Mouse (Mus musculus) spleen, postnatal 36 days (tissue): ENCODE data around the gene Mvp.

Experiments
- DNase-seq, 2 experiments: peaks; one replicate each; pipeline ENCODE4 v3.0.0; 2022; ENCODE audit warnings: low spot score in 2 of 2, mixed read lengths in 1 of 2

The Mvp gene

DNA sequence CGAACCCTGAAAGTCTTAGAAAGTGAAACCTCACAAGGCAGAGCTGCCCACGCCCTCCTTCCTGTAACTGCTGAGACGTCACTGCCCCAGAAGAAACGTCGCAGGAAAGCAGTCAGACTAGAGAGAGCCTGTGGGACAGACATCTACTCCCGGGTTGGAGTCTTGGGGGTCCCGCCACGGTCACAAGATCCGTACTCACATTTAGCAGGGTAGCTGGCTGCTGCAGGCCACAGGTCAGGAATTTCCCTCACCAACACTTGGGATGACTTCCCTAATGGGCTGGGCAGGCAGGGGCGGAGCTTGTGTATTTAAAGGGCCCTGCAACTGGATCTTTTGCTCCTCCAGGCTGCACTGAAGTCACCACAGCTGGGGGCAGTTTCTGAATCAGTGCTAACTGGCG is at the start of gene Mvp:
Gene Mvp (minus strand): TSS at position 302 of the 400 bp plus-strand sequence.
- DNase-seq = peak; percentile 66 to 73

DNA sequence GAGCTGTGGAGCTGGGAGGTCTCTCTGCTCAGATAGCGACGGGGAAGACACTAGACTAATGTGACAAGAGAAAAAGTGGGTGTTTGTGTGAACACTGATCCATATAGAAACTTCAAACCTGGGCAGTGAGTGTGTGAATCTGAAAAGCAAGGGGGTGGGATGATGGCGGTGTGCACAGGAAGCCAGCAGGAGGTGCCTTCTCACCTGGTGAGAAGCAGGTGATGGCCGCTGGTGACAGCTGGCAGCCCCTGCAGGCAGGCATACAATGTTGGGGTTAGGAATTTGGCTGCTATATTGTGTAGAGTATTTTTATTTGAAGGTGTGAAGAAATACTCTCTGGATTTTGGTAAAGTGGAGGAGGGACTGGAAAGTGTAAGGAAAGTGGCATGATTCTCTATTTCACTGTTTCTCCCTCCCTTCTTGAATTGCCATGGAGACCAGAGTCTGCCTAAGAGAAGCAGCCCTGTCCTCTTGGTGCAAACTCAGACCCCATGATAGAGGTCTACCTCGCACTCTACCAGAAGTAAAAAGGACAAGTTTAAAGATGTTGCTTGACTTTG is 40.7 kb upstream of the Mvp start:
- no peak for DNase-seq

DNA sequence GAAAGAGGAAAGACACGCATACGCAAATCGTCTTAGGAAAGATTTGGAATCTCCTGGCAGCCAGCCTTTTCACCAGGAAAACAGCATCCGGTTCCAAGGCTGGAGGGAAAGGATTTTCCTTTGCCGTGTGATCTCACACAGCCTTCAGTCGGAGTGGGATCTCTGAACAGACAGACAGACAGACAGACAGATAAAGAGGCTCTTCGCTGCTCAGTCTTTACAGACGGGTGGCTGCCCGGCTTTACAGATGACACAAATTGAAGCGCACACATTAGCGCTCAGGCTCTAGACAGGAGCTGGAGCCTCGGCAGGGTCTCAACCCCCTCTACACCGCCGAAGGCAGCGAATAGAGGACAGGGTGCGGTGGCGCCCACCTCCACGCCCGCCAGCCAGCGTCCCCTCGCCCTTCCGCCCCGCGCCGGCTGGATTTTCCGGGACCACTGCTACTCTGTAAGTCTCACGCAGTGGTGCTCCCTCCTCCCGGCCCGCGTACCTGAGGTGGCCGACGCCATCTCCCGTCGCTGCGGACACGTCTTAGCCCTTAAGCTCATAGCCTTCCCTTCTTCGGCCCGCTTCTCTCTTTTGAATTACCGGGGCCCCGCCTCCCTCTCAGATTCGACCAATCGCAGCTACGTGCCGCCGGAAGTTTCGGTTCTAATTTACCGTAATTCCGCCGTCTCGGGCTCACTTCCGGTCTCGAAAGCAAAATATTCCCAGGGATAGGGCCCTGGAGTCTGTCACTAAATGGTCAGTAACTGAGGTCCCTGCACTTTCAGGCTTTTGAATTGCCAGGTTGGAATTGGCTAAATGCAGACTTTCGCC is 27.6 kb upstream of the Mvp start, which contains the start of gene Kif22:
Gene Kif22 (minus strand): TSS at position 621 of the 822 bp plus-strand sequence.
- peak; percentile 84 to 90 for DNase-seq

DNA sequence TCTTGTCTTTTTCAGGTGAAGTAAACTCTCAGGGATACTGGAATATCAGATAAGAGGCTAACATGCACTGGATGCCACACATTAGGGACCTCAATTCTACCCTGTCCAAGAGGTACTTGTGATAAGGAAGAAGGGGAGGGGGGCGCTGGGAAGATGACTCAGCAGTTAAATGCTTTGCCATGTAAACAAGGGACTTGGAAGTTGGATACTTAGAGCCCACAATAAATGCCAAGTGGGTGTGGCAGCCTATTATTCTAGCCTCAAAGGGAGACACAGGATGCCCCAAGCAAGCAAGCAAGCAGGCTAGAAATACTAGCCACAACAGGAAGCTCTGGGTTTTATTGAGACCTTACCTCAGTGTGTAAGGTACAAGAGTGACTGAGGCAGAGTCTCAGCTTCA is 16.8 kb upstream of the Mvp start:
- no peak for DNase-seq

DNA sequence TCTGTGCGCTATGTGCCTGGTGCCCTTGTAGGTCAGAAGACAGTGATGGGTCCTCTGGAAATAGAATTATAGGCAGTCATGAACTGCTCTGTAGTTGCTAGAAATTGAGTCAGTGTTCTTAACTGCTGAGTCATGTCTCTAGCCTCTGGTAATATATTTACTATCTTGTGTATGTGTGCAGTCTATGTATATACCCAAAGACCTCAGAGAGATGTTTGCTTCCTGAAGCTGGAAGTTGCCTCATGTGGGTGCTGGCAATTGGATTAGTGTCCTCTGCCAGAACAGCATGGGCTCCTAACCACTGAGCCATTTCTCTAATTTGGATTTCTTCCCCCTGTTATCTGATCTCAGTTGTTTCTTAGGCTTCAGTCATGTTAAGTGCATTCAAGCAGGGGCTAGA is 15.8 kb upstream of the Mvp start:
- no peak for DNase-seq

DNA sequence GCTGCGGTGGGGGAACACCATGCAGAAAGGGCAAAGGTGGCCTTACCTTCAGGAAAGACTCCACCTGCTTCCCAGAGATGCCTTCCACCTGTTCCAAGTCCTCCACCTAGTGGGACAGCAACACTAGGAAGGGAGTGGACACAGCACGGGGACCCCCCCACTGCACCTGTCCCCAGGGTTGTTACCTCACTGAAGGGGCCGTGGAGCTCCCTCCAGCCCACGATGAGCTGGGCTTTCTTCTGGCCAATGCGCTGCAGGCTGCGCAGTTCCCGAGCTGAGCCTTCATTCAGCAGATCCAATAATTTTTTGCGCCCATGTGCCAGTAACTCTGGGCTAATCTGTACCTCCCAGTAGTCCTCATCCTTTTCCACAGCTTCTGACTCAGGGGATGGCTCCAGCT is 13.5 kb upstream of the Mvp start:
- no peak for DNase-seq

DNA sequence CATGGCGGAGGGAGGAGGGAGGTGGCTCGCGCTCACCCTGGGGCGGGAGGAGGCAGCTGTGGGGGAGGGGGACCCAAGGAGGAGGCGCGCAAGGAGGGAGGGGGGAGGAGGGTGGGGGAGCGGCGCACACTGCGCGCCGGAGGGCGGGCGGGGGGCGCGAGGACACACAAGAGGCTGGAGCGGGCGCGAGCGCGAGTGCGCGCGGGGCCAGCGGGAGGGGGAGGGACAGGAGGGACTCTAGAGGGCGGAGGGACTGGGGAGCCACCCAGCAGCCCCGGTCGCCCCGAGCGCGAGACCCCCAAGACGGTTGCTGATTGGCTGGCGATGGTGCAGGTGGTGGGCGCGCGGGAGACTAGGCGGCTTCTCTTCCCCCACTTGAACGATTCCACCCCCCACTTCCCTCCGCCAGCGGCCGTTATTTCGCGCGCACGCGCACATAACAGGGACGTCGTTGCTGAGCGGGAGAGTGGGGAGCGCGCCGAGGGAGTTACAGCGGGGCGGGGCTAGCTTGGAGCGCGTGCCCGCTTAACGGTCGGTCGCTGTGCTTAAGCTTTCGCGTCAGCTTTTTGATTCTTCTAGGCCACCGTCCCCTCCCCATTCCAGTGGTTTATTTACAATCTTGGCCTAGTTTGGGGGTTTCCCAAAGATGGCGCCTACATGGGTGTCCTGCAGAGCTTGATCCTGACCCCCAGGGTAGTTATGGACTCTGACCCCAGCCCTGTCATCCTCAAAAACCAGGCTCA is 12.7 kb upstream of the Mvp start, which contains the start of gene Maz:
Gene Maz (minus strand): TSS at position 54 of the 743 bp plus-strand sequence.
- peak; percentile 99 for DNase-seq

DNA sequence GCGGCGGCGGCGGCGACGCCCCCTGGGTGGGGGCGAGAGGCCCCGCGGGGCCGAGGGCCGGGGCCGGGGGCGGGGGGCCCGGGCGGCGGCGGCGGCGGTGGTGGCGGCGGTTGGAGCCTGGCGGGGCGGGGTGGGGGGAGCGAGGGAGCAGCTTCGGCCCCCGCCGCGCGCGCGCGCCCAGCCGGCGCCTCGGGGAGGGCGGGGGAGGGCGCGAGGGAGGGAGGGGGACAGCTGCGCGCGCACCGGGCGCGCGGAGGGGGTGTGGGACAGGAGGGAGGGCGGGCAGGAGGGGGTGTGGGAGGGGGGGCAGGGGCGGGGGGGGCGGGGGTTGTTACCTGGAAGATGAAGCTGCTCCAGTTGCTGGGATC is 12.2 kb upstream of the Mvp start:
- peak in 1 of 2 experiments; percentile 78 for DNase-seq

DNA sequence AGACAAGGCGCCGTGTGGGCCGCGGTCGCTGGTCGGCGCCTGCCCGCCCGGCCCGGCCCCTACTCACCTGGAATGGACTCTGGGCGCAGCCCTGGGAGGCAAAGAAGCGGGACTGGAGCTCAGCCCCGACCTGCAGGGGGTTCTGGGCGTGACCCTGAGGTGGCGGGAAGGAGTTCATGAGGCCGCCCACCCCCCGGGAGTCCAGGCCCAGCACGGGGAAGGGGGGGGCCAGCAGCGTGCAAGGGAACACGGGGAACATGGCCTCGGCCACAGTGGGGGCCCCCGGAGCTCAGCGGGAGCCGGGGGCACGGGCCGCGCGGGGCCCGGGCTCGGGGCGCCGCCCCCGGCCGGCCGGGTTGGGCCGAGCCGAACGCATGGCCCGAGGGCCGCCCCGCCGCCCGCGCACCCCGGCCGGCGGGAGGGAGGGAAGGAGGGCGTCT is 11.8 kb upstream of the Mvp start:
- DNase-seq = peak; percentile 70 to 73

DNA sequence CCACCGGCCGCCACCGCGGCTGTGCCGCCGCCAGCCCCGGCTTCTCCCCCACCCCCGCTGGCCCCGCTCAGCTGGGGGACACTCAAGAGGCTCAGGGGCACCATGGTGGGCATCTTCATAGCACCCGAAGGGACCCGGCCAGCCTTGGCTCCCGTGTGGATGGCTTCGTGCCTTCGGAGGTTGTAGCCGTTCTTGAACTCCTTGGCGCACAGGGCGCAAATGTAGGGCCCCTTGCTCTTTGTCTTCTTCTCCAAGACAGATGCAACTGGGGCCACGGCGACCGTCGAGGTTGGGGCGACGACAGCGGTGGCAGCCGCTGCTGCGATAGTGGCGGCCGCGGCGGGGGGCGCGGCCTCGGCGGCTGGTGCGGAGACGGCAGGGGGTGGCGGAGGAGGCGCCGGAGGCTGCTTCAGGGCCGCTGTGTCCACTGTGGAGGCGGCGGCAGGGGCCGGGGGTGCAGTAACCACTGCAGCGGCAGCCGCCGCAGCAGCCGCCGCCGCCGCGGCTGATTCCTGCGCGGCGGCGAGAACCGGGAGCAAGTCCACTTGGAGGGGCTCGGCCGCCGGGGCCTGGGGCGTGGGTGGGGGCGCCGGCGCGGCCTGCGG is 11.2 kb upstream of the Mvp start:
- peak in 1 of 2 experiments; percentile 50 for DNase-seq

DNA sequence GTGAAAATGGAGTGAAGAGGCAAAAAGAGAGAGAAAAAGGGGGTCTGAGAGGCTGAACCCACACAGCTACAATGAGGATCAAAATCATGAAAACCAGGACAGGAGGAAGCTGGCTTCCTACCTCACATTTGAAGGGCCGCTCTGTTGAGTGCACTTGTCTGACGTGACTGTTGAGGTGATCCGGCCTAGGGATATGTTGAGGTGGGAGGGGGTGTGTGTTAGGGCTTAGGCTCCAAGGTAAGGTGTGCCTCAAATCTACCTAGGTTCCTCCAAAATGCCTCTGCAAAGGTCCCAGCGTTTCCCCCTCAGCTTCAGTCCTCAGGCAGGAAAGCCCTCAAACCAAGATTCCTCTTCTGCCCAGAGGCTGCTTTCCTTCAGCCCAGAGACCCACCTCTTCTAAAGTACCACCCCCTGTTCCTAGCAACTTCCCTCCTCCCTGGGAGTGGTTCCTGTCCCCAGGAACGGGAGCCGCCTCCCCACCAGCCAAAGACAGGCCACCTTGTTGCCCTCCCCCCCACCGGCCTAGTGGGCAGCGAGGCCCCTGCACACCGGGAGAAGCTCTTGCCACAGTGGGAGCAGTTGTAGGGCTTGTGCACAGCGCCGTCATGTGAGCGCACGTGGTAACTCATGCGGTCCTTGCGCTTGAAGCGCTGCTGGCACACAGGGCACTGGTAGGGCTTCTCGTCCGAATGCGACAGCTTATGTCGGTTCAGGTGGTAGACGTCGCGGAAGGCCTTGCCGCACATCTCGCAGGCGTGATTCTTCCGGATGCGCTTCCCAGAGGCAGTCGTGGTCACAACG is 10.5 kb upstream of the Mvp start:
- peak; percentile 83 to 85 for DNase-seq

DNA sequence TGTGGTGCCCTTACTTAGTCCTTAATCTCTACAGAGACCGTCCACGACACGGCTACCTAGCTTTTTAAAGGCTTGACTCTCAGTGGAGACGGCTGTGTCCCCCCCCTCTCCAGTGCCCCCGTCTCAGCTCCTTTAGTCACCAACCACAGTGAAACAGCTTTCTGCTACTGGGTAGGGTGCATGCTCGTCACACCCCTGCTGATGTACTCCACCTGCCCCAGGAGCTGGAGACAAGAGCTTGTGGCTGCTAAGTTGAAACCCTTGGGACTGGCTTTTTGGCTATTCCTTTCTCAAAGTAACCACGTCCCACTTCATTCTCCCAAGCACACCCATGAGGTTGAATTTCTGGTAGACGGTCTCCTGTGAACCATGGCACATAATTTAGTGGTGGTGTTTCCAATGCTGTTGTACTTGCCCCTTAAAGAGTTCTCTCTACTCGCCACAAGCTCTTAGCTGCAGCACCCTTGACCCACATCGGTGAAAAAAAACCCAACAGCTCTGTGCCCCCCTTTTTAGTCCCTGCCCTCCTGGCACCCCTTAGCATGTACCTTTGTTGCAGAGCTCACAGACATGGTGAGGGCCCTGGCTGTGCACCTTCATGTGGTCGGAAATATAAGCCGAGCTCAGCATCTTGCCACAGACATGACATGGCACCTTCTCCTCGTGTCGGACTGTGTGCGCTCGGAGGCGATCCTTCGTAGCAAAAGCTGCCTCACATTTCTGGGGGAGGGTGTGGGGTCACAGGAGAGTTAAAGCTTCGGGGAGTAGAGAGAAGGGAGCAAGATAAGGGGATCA is 9.7 kb upstream of the Mvp start:
- DNase-seq = peak in 1 of 2 experiments; percentile 36

DNA sequence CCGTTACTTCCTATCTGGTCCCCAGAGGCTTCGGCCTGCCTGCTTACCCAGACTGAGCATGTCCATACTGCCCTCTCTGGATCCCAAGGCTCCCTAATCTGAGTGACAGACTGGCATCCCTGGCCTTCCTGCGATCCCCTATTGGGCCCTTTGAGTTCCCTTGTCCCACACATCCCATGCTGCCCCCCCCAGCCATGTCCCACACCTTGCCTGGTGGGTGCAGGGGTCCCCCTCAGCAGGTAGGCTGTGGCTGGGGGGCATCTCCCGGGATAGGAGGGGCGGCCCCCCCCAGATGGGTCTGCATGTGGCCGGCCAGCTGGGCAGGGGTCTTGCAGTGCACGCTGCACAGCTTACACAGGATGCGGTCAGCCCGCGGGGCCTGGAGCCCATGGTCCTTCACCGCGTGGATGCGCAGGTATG is 8.9 kb upstream of the Mvp start:
- no peak for DNase-seq

DNA sequence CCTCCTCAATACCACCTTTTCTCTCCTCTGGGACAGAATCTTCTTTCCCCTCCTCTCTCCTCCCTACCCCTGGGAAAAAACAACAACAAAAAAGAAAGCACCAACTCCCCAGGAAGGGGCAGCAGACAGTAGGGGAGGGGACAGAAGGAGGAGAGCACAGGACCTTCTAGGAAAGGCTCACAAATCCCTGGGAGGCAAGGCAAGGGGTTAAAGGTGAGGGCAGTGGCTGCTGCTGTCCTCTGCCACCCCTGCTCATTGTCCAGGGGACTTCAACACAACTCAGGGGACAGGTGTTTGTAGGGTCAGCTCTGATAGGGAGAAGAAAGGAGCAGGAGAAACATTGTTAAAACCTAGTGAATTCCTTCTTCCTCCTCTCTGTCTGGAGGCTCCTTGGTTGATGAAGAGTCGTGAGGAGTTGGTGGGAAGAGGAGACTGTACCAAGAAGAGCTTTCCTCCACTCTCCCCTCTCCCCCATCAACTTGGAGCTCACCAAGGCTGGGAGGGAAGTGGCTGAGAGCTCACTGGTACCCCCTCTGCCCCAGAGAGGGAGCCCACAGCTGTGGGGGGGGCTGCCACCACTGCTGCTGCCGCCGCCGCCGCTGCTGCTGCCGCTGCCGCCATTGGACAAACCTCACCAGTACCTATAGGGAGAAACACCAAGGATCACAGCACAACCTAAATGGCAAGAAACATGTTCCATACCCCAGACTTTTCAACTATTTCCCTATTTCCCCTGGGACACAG is 8.3 kb upstream of the Mvp start:
- no peak for DNase-seq

DNA sequence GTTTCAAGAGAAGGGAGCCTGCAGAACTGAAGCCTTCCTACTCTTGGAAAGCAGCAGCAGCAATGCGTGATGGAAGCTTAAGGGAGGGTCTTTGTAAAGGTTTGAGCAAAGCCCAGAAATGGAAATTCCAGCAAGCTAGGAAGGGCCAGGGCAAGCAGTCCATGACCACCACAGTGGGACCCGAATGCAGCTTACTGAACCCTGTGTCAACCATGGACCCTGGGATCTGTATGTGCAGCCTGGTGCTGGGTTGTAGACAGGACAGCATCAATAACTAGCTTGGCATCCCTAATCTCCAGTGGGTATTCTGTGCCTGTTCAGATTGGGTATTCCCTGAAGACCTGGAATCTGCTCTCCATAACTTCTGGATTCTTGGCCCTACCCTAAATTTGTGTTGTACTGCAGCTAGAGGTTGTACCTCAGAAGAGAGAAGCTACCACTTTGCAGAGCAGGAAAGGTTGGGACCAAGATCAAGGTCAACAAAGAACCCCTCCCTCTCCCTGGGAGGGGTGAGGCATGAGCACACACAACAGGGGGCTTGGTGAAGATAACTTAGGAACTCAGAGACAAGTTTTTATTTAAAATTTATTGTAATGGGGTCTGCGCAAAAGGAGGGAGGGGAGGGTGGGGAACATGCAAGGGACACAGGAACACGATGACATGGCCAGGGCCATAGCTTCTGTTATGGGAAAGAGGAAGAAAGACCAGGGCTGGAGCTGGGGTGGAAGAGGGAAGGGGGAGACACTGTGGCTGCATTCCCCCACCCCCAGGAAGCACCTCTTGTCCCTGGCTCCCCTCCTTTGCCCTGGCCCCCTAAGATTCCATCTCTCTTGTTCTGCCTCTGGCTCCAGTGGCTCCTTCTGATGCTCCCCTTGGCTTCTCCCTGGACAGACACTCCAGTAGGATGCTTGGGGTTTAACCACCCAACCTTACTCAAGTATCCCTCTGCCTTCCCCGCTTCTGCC is 7.4 kb upstream of the Mvp start:
- DNase-seq = no peak

DNA sequence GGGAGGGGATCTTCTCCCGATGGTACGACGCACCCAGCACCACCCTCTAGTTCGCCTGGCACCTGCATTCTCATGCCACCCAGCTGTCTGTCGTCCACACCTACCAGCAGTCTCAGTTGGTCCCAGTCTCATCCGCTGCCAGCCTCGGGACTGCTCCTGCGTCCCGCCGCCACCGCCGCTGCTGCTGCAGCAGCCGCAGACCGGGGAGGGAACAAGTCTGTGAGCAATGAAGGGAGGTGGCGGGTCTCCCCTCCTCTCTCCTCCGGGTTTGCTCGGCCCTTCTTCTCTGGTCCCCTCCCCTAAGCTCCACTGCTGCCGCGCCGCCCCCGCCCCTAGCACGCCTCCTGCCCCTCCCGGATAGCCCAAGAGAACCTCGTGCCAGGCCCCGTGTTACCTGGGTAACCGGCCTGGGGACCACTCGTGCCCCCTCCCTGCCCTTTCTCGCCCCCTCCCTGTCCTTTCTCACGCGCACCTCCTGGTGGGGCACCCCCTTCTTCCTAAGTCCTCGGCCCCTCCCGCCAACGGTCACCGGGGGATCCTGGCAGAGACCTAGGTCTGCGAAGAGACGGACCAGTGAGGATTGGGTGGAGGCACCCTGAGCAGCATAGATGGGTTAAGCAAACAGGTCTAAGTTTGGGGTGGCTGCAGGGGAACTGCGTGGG is 6.6 kb upstream of the Mvp start, which contains the start of the genes Gm42742 and Prrt2:
Gene Gm42742 (minus strand): TSS at position 197 of the 662 bp plus-strand sequence.
Gene Prrt2 (minus strand): TSS at position 311 of the 662 bp plus-strand sequence.
- DNase-seq = peak in 1 of 2 experiments; percentile 51

DNA sequence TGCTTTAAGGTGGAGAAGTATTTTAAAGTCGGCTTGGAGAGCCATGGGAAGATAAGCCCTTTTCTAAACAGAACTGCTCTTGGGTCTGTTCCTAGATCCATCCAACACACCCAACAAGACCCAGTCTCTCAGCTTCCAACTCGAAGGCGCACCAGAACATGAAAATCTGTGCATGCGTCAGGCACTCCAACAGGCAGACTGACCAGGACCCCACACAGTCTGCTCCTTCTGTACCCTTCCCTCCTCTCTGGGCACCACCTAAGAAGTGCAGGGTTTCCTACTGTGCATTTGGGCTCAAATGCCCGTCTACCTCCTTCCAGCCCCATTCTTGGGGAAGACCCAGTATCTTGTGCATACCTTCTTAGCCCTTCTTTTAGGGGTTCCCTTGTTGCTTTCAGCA is 6.1 kb upstream of the Mvp start:
- DNase-seq = no peak

DNA sequence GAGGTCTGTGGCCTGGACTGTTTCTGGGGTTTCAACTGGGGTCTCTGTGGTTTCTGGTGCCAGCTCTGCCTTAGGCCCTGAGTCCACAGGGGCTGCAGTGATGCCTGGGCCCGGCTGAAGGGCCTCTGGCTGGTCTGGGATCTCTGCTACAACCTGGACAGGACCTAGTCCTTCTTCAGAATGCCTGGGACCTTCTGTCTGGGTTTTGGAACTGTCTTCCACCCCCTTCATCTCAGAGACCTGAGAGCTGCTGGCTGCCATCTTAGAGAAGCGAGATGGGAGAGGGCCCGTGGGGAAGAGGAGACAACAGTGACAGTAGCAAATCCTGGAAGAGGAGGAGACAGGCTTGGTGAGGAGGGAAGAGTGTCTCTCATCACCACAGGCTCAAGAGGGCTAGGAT is 5.6 kb upstream of the Mvp start:
- DNase-seq = no peak
